Mouse (Mus musculus) ovary, postnatal 10 days (tissue): ENCODE results near the gene C8g.

ENCODE experiments used
- DNase-seq: peaks from one replicate; pipeline ENCODE4 v3.0.0; 2022; ENCODE audit warnings: low spot score

The C8g gene

GRCm38 (mm10) chr2:25467606-25468303 is 33.8 kb downstream of the C8g start:
- no peak for DNase-seq

GRCm38 (mm10) chr2:25465816-25466635 is 35.5 kb downstream of the C8g start:
- no peak for DNase-seq

GRCm38 (mm10) chr2:25465256-25465655 is 36.3 kb downstream of the C8g start:
- DNase-seq, result no peak

GRCm38 (mm10) chr2:25463630-25464029 is 37.9 kb downstream of the C8g start:
- DNase-seq, result no peak

GRCm38 (mm10) chr2:25461407-25461806 is 40.1 kb downstream of the C8g start:
- no peak for DNase-seq

GRCm38 (mm10) chr2:25460551-25461309 is 40.8 kb downstream of the C8g start, which contains the start of gene Paxx:
TSS of gene Paxx (minus strand) at chr2:25461094.
- DNase-seq, result peak; percentile 69

- no peak for DNase-seq
Observed at GRCm38 (mm10) chr2:25460135-25460534, 41.4 kb downstream of the C8g start.

GRCm38 (mm10) chr2:25458911-25459310 is 42.6 kb downstream of the C8g start:
- no peak for DNase-seq

- DNase-seq, result no peak
Observed at GRCm38 (mm10) chr2:25457022-25457896, 44.3 kb downstream of the C8g start.

- DNase-seq, result no peak
Observed at GRCm38 (mm10) chr2:25456205-25456953, 45.1 kb downstream of the C8g start, which contains the start of gene Clic3. TSS of gene Clic3 (plus strand) at chr2:25456838.

- DNase-seq, result no peak
Observed at GRCm38 (mm10) chr2:25452951-25453350, 48.6 kb downstream of the C8g start.

GRCm38 (mm10) chr2:25450853-25451647 is 50.5 kb downstream of the C8g start:
- DNase-seq, result no peak
